In genomic region chr10:94253260-94253807, GRCm38 (mm10) we compare ENCODE assay signal across 31 mouse cellular contexts. TPM values are rescaled to one million over a fixed set of nuclear protein-coding genes. Genes with fewer than 3 reads are reported as not detected.
DNase-seq lines count a peak whose midpoint lies in the region; ATAC-seq and TF ChIP-seq lines count a peak whose summit lies in the region.
"Had no signal": no experiment of that assay in that cellular context is flagged by ENCODE, and none has a peak within 500 bp of the region (broad histone marks: within the 10 kb centered on the region; RNA-seq: fewer than 3 reads in every experiment).

No protein-coding gene starts in this region.

- H3K27me3 ChIP-seq in hindbrain, postnatal 0 days (ENCODE audit: insufficient read depth, low read length) = no peaks in the 10 kb centered on the region
- no peaks in the 10 kb centered on the region for H3K27me3 ChIP-seq in hindbrain, embryonic 12.5 days
- H3K27me3 ChIP-seq in kidney, embryonic 16.5 days (ENCODE audit: insufficient read depth, low read length) = no peaks in the 10 kb centered on the region
- H3K27me3 ChIP-seq: embryonic facial prominence, embryonic 13.5 days; forebrain, embryonic 12.5 days; forebrain, embryonic 15.5 days; heart, embryonic 13.5 days had no signal

- H3K9ac ChIP-seq in hindbrain, postnatal 0 days (replicated peaks; ENCODE audit: low read length) = no peak overlapping the region
- no peak overlapping the region for H3K9ac ChIP-seq in hindbrain, embryonic 12.5 days
- H3K9ac ChIP-seq in kidney, embryonic 16.5 days (replicated peaks; ENCODE audit: low read length) = no peak overlapping the region
- H3K9ac ChIP-seq: embryonic facial prominence, embryonic 13.5 days; forebrain, embryonic 12.5 days; forebrain, embryonic 15.5 days; heart, embryonic 13.5 days; hindbrain, embryonic 14.5 days had no signal

- H3K4me3 ChIP-seq in hindbrain, postnatal 0 days (ENCODE audit: low read length) = no peak overlapping the region
- no peak overlapping the region for H3K4me3 ChIP-seq in hindbrain, embryonic 12.5 days
- no peak overlapping the region for H3K4me3 ChIP-seq in kidney, embryonic 16.5 days (ENCODE audit: low read length)
- H3K4me3 ChIP-seq: embryonic facial prominence, embryonic 10.5 days; embryonic facial prominence, embryonic 13.5 days; erythroblast, embryonic 14.5 days; forebrain, embryonic 12.5 days; forebrain, embryonic 15.5 days; heart, embryonic 13.5 days; hindbrain, embryonic 10.5 days had no signal

- DNase-seq in heart, adult 11 months = peak; percentile 55
- no peak for DNase-seq in heart, postnatal 4 days
- DNase-seq in hindbrain, postnatal 0 days (ENCODE audit: low spot score) = peak; percentile 24
- DNase-seq in kidney, postnatal 10 days = no peak
- DNase-seq in retina, postnatal 1 day = peak; percentile 60
- no peak for DNase-seq in retina, embryonic 14.5 days (ENCODE audit: low spot score)
- DNase-seq: adrenal gland, adult 8-10 months; adrenal gland, postnatal 25 days; cerebellum, adult 11-12 months; cerebellum, adult 8-10 months; cerebellum, postnatal 10 days; cerebellum, postnatal 36 days; embryo, embryonic 11 days; gastrocnemius, postnatal 25 days; heart, postnatal 14 days had no signal

- H3K9me3 ChIP-seq in hindbrain, postnatal 0 days (ENCODE audit: low read length) = no peaks in the 10 kb centered on the region
- H3K9me3 ChIP-seq in hindbrain, embryonic 12.5 days (replicated peaks) = no peaks in the 10 kb centered on the region
- no peaks in the 10 kb centered on the region for H3K9me3 ChIP-seq in kidney, embryonic 16.5 days (ENCODE audit: low read length)
- H3K9me3 ChIP-seq: embryonic facial prominence, embryonic 10.5 days; embryonic facial prominence, embryonic 13.5 days; forebrain, embryonic 12.5 days; forebrain, embryonic 15.5 days; hindbrain, embryonic 10.5 days had no signal

- 55% methylated on average over 17 of the region's 17 CpGs for WGBS in hindbrain, postnatal 0 days
- WGBS in hindbrain, embryonic 12.5 days = 69% methylated on average over 17 of the region's 17 CpGs
- 46% methylated on average over 17 of the region's 17 CpGs for WGBS in kidney, embryonic 16.5 days

- no peaks in the 10 kb centered on the region for H3K36me3 ChIP-seq in hindbrain, postnatal 0 days (ENCODE audit: insufficient read depth, low read length)
- H3K36me3 ChIP-seq in hindbrain, embryonic 12.5 days = no peaks in the 10 kb centered on the region
- no peaks in the 10 kb centered on the region for H3K36me3 ChIP-seq in kidney, embryonic 16.5 days (ENCODE audit: insufficient read depth, low read length)
- H3K36me3 ChIP-seq: embryonic facial prominence, embryonic 10.5 days; embryonic facial prominence, embryonic 13.5 days; forebrain, embryonic 12.5 days; forebrain, embryonic 15.5 days; heart, embryonic 13.5 days; hindbrain, embryonic 10.5 days had no signal

- no peak overlapping the region for H3K4me2 ChIP-seq in hindbrain, postnatal 0 days (ENCODE audit: low read depth, low read length)
- no peak overlapping the region for H3K4me2 ChIP-seq in hindbrain, embryonic 12.5 days (replicated peaks)
- H3K4me2 ChIP-seq in kidney, embryonic 16.5 days (replicated peaks; ENCODE audit: low read depth, low read length) = no peak overlapping the region
- H3K4me2 ChIP-seq: embryonic facial prominence, embryonic 13.5 days; forebrain, embryonic 12.5 days; forebrain, embryonic 15.5 days; heart, embryonic 13.5 days; hindbrain, embryonic 14.5 days had no signal

- H3K27ac ChIP-seq in hindbrain, postnatal 0 days = no peak overlapping the region
- no peak overlapping the region for H3K27ac ChIP-seq in hindbrain, embryonic 12.5 days
- peak overlapping the region; percentile 70 for H3K27ac ChIP-seq in kidney, embryonic 16.5 days (ENCODE audit: low read length)
- H3K27ac ChIP-seq: embryonic facial prominence, embryonic 10.5 days; embryonic facial prominence, embryonic 13.5 days; forebrain, embryonic 12.5 days; forebrain, embryonic 15.5 days; heart, embryonic 13.5 days; hindbrain, embryonic 10.5 days; hindbrain, embryonic 14.5 days had no signal

- H3K4me1 ChIP-seq in hindbrain, postnatal 0 days (ENCODE audit: insufficient read depth, low read length) = peaks cover 7% of the 10 kb centered on the region; the same call in 1 of the 2 replicates
- peaks cover 9% of the 10 kb centered on the region for H3K4me1 ChIP-seq in hindbrain, embryonic 12.5 days
- H3K4me1 ChIP-seq in kidney, embryonic 16.5 days (ENCODE audit: insufficient read depth, low read length) = peaks cover 25% of the 10 kb centered on the region

- no peak for TF ChIP-seq CTCF in hindbrain, postnatal 0 days (IDR thresholded peaks at IDR 0.05; ENCODE audit: low read depth)

- ATAC-seq in hindbrain, postnatal 0 days = peak; percentile 25; the same call in 1 of the 2 replicates
- no peak for ATAC-seq in hindbrain, embryonic 12.5 days (ENCODE audit: low FRiP score)
- peak; percentile 50 for ATAC-seq in kidney, embryonic 16.5 days (ENCODE audit: low FRiP score, low TSS enrichment)
- ATAC-seq: activated CD4-positive, CD25-positive, alpha-beta regulatory T cell, adult 4 months; forebrain, embryonic 15.5 days had no signal

RNA-seq across cellular contexts. Expression of gene Gm4792, which starts 45.2 kb away (rescaled TPM):
- total RNA-seq in heart, postnatal 4 days (2021) = not detected
- 1.2 and 1.3 TPM in 2 replicates for total RNA-seq in hindbrain, postnatal 0 days (2014; rRNA removed)
- 1.0 and 1.3 TPM in 2 replicates for polyA plus RNA-seq in hindbrain, postnatal 0 days (2015; fragmentation: Nextera tagmentation; extraction: Ambion mirVana)
- polyA plus RNA-seq in hindbrain, embryonic 12.5 days (2016; fragmentation: Nextera tagmentation; extraction: Ambion mirVana) = 0.52 and 0.67 TPM in 2 replicates
- not detected in 2 replicates for polyA plus RNA-seq in kidney, embryonic 16.5 days (2015; fragmentation: Nextera tagmentation; extraction: Ambion mirVana)
- total RNA-seq: adrenal gland, adult 8-10 months; adrenal gland, postnatal 25 days; ES-E14; gastrocnemius, adult 8-10 months; gastrocnemius, postnatal 25 days; heart, adult 8-10 months; heart, postnatal 14 days had no signal
- polyA plus RNA-seq: activated CD4-positive, CD25-positive, alpha-beta regulatory T cell, adult 4 months; cortical plate, adult 2 months; embryonic facial prominence, embryonic 10.5 days; embryonic facial prominence, embryonic 13.5 days; erythroblast, embryonic 14.5 days; forebrain, embryonic 12.5 days; gonadal fat pad, adult 2 months; heart, embryonic 13.5 days had no signal

RNA-seq across cellular contexts. Expression of gene Ndufa12, which starts 54.8 kb away (rescaled TPM):
- total RNA-seq in heart, postnatal 4 days (2021) = 100 to 1,000 TPM; 545 to 567 TPM
- total RNA-seq in hindbrain, postnatal 0 days (2014; rRNA removed) = 203 and 253 TPM in 2 replicates
- polyA plus RNA-seq in hindbrain, postnatal 0 days (2015; fragmentation: Nextera tagmentation; extraction: Ambion mirVana) = 611 and 624 TPM in 2 replicates
- polyA plus RNA-seq in hindbrain, embryonic 12.5 days (2016; fragmentation: Nextera tagmentation; extraction: Ambion mirVana) = 366 and 400 TPM in 2 replicates
- 389 and 424 TPM in 2 replicates for polyA plus RNA-seq in kidney, embryonic 16.5 days (2015; fragmentation: Nextera tagmentation; extraction: Ambion mirVana)

RNA-seq across cellular contexts. Expression of gene Tmcc3, which starts 58.4 kb away (rescaled TPM):
- total RNA-seq in heart, postnatal 4 days (2021) = 10 to 100 TPM; 23.8 to 25.0 TPM
- 9.7 and 10.5 TPM in 2 replicates for total RNA-seq in hindbrain, postnatal 0 days (2014; rRNA removed)
- 15.3 and 17.2 TPM in 2 replicates for polyA plus RNA-seq in hindbrain, postnatal 0 days (2015; fragmentation: Nextera tagmentation; extraction: Ambion mirVana)
- polyA plus RNA-seq in hindbrain, embryonic 12.5 days (2016; fragmentation: Nextera tagmentation; extraction: Ambion mirVana) = 6.1 and 6.8 TPM in 2 replicates
- polyA plus RNA-seq in kidney, embryonic 16.5 days (2015; fragmentation: Nextera tagmentation; extraction: Ambion mirVana) = 8.0 and 9.2 TPM in 2 replicates

Comparison
In these comparisons a context has a peak if more than half of its experiments do, and no peak if none do; other contexts are left out.
1. DNase-seq: peak in heart, adult 11 months (single experiment), hindbrain, postnatal 0 days (single experiment) and retina, postnatal 1 day (single experiment); none in heart, postnatal 4 days (single experiment), kidney, postnatal 10 days (single experiment) and retina, embryonic 14.5 days (single experiment).